Mouse (Mus musculus) midbrain, embryonic 11.5 days (tissue): Measurements from ENCODE around the gene Fdx1. TPM values are rescaled to one million over a fixed set of nuclear protein-coding genes. Genes with fewer than 3 reads are reported as not detected.
A peak's percentile ranks its signal among the peaks of the same experiment; 100 is the strongest.

ENCODE experiments used
- ATAC-seq: fragments of 200-750 bp; cut with Nextera tagmentation; 2 replicates; pipeline ENCODE4 v1.8.0; 2017; ENCODE audit warnings: moderate TSS enrichment, moderate library complexity; ENCODE audit not compliant: low FRiP score
- DNase-seq: peaks from one replicate; pipeline ENCODE4 v3.0.0; 2015; ENCODE audit warnings: low spot score; ENCODE audit errors: missing footprints
- H3K27ac ChIP-seq: fragments of 300-500 bp; sonication (generic); 2 replicates; pipeline ENCODE4 v1.5.1; 2014; ENCODE audit warnings: low read depth, low read length
- H3K27me3 ChIP-seq: fragments of 300-500 bp; sonication (generic); 2 replicates; pipeline ENCODE4 v1.6.1; 2014; ENCODE audit warnings: mild to moderate bottlenecking, low read length, moderate library complexity, mixed read lengths; ENCODE audit not compliant: control insufficient read depth, insufficient read depth
- H3K36me3 ChIP-seq: fragments of 300-500 bp; sonication (generic); 2 replicates; pipeline ENCODE4 v1.6.1; 2014; ENCODE audit warnings: mild to moderate bottlenecking, low read length, moderate library complexity, mixed read lengths; ENCODE audit not compliant: control insufficient read depth, insufficient read depth
- H3K4me1 ChIP-seq: fragments of 300-500 bp; sonication (generic); 2 replicates; pipeline ENCODE4 v1.6.1; 2014; ENCODE audit warnings: low read length; ENCODE audit not compliant: control insufficient read depth, insufficient read depth
- H3K4me2 ChIP-seq: fragments of 300-500 bp; sonication (generic); 2 replicates; pipeline ENCODE4 v1.6.1; 2014; ENCODE audit warnings: mild to moderate bottlenecking, moderate library complexity
- H3K4me3 ChIP-seq: fragments of 300-500 bp; sonication (generic); 2 replicates; pipeline ENCODE4 v1.5.1; 2014; ENCODE audit warnings: low read depth, low read length
- H3K9ac ChIP-seq: fragments of 300-500 bp; sonication (generic); 2 replicates; pipeline ENCODE4 v1.6.1; 2014; ENCODE audit warnings: low read length
- H3K9me3 ChIP-seq: fragments of 300-500 bp; sonication (generic); 2 replicates; pipeline ENCODE4 v1.6.1; 2016; ENCODE audit warnings: low read length; ENCODE audit not compliant: control insufficient read depth
- WGBS: fragments of 180-500 bp; shearing (Covaris S2); extraction: QIAGEN DNeasy Blood & Tissue Kit; methylation state at CpG from one replicate; pipeline ENCODE4 v1.1.7; 2014; 5-methylcytosine and 5-hydroxymethylcytosine counted together
- polyA plus RNA-seq: library from polyadenylated mRNA; unstranded; fragments of >200 nt; fragmentation: Nextera tagmentation; extraction: Ambion mirVana; gene quantifications from 2 replicates; pipeline ENCODE4 v1.2.1, GENCODE M21; 2014

Gene Fdx1
- polyA plus RNA-seq: 46.7 and 51.6 TPM in 2 replicates

DNA sequence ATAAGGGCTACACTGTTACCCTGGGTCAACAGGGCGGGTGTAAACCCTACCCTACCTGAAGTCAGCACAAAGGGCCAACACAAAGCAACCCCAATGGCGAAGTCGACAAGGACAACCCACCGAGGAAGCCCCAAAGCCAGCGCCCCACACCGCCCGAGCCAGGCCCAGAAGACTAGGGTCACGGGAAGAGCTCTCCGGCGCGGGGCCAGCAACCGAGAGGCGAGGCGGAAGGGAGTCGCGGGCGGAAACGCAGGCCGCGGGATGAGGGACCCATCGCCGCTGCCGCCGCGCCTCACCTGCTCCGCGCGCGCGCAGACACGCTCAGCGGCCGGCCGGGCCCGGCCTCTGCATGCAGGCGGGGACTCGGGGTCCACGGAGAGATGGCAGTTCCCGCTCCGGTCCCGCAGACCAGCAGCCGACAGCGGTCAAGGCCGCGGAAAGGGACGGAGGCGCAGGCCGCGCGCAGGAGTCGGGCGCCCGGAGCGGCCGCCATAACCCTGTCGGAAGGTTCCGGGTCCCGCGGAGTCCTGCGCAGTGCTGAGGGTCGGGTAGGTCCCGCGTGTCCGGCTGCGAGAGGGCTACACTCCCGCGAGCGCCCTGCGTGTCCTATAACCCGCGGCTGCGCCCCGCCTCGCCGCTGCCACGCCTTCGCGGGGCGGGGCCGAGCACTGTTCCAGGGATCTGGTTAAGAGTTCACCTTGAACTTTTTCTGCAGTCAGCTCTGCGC lies at the start of gene Fdx1:
Gene Fdx1, minus strand, starts transcription at position 582 of the 727 bp plus-strand sequence.
- Histone ChIP-seq H3K4me3 (peak within 1 kb of the TSS; percentile 85), H3K27me3 (no peaks in the 10 kb centered on the region), H3K4me2 (peak within 1 kb of the TSS; percentile 69), H3K27ac (no peak within 1 kb of the TSS), H3K36me3 (no peaks in the 10 kb centered on the region), H3K4me1 (peaks cover 7% of the 10 kb centered on the region; the same call in 1 of the 2 replicates), H3K9ac (peak within 1 kb of the TSS; percentile 78), H3K9me3 (no peaks in the 10 kb centered on the region)
- DNase-seq (peak; percentile 97), ATAC-seq (peak; percentile 93)
- WGBS: under 1% methylated on average over 81 of the region's 81 CpGs

DNA sequence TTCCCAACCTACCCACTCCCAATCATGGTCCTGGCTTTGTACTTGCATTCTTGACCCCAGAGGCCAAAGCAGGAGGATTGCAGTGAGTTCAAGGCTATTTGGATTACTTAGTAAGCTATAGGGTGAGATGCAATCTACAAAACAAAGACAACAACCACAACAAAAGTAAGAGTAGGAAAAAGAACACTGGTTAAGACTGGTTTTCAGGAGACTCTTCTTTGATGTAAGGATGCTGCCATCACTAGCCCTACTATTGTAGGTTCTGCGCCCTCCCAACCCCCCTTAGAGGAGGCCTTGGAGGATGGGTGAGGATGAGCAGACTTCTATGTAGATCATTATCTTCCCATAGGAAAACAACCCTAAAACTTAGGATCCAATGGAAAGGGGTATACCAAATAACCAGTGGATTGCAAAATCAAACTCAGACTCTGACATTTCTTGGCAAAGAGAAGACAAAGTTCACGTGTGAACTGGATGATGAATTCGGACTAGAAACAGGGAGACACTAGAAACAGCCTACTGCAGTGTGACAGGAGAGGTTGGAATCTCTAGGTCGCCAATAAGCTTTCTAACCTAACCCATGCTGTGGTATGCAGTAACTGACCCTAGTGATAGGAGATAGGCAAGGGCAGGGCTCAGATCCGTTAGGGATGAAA lies 49.6 kb upstream of the Fdx1 start:
- H3K9ac ChIP-seq: no peak overlapping the region
- H3K4me3 ChIP-seq: no peak overlapping the region
- 86% methylated on average over 5 of the region's 5 CpGs for WGBS
- H3K4me1 ChIP-seq: no peaks in the 10 kb centered on the region
- H3K27me3 ChIP-seq: no peaks in the 10 kb centered on the region
- no peak overlapping the region for H3K27ac ChIP-seq
- no peak overlapping the region for H3K4me2 ChIP-seq
- H3K9me3 ChIP-seq: no peaks in the 10 kb centered on the region
- ATAC-seq (no peak), DNase-seq (no peak)
- no peaks in the 10 kb centered on the region for H3K36me3 ChIP-seq

DNA sequence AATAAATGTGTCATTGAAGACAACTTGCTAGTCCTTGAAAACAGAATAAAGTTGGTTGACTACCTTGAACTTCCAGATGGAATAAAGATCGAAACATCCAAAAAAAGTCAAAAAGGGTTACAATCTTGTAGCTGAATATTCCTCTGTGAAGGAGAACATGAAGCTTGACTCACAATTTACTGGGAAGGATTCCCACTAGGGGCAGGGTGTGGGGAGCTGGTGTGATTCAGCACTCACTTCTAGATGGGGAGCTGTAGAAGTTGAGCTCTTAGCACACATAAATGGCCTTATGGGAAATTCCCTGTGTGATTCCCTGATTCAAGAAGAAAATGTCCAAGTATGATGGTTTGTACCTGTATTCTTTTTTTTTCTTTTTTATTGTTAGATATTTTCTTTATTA lies 49.0 kb upstream of the Fdx1 start:
- Histone ChIP-seq H3K27me3 (no peaks in the 10 kb centered on the region), H3K4me2 (no peak overlapping the region), H3K27ac (no peak overlapping the region), H3K4me1 (no peaks in the 10 kb centered on the region), H3K4me3 (no peak overlapping the region), H3K9ac (no peak overlapping the region), H3K9me3 (no peaks in the 10 kb centered on the region), H3K36me3 (no peaks in the 10 kb centered on the region)
- WGBS: 90% methylated on average over 1 of the region's 1 CpGs
- DNase-seq: no peak
- no peak for ATAC-seq

DNA sequence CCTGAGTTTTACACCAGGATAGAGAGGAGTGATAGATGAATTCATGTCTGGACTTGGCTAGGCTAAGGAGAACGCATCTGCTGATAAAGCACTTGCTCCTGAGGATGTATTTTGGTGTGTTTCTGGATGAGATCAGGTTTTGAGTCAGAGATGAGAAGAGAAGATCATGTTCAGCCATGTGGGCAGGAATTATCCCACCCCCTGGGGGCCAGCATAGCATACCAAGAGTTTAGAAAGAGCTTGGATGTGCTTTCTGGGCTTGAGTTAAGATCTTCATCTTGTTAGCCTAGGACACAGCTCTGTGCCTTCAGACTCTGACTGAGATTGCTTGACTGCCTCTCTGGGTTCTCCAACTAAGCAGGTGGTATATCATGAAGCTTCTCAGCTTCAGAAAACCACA lies 45.2 kb upstream of the Fdx1 start:
- no peak for ATAC-seq
- H3K27ac ChIP-seq: no peak overlapping the region
- 90% methylated on average over 1 of the region's 1 CpGs for WGBS
- H3K4me1 ChIP-seq: no peaks in the 10 kb centered on the region
- no peaks in the 10 kb centered on the region for H3K9me3 ChIP-seq
- no peak overlapping the region for H3K4me3 ChIP-seq
- H3K27me3 ChIP-seq: no peaks in the 10 kb centered on the region
- no peak overlapping the region for H3K9ac ChIP-seq
- no peak overlapping the region for H3K4me2 ChIP-seq
- DNase-seq: no peak
- H3K36me3 ChIP-seq: no peaks in the 10 kb centered on the region

DNA sequence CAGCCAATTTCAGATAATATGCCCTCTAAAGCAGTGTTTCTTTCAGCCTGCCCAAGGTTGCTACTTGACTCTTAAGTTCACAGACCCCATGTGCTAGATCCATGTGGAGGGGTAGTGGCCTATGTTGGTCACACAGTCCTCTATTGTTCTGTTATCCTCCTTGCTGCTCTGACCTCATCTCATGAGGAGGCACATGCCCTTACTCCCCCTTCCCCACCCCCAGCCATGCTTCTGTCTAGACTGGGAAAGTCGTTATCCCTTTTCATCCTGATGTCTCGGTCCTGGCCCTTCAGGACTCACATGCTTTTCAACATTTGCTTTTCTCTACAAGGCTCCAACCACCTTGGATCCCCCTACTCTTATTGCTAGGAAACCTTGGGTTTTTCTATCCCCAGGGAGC lies 44.0 kb upstream of the Fdx1 start:
- no peak overlapping the region for H3K9ac ChIP-seq
- no peak overlapping the region for H3K4me3 ChIP-seq
- no peaks in the 10 kb centered on the region for H3K36me3 ChIP-seq
- no peak overlapping the region for H3K4me2 ChIP-seq
- no peaks in the 10 kb centered on the region for H3K9me3 ChIP-seq
- no peaks in the 10 kb centered on the region for H3K4me1 ChIP-seq
- 60% methylated on average over 2 of the region's 2 CpGs for WGBS
- no peaks in the 10 kb centered on the region for H3K27me3 ChIP-seq
- no peak for DNase-seq
- ATAC-seq: no peak
- no peak overlapping the region for H3K27ac ChIP-seq

DNA sequence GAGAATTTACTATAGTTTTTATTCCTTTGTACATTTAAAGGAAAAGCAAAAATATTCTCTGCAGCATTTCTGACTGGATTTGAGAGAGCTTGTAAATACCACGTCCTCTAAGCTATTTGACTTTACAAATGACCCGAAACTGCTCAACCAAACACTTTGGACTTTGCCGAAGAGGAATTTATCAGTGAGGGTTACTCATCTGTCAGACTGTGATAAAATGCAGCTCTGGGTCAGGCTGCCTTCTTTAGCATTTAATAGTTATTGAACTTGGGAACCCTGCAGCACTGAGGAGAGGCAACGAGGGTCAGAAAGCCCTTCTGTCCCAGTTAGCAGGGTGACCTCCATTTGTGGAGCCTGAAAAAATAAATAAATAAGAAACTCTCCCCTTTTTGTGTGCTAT lies 40.1 kb upstream of the Fdx1 start:
- DNase-seq (no peak), ATAC-seq (no peak)
- 85% methylated on average over 4 of the region's 4 CpGs for WGBS
- no peak overlapping the region for H3K4me3 ChIP-seq
- no peaks in the 10 kb centered on the region for H3K36me3 ChIP-seq
- H3K27ac ChIP-seq: no peak overlapping the region
- no peak overlapping the region for H3K9ac ChIP-seq
- H3K9me3 ChIP-seq: peaks cover 2% of the 10 kb centered on the region; the same call in 1 of the 2 replicates
- H3K27me3 ChIP-seq: no peaks in the 10 kb centered on the region
- H3K4me1 ChIP-seq: no peaks in the 10 kb centered on the region
- H3K4me2 ChIP-seq: no peak overlapping the region

DNA sequence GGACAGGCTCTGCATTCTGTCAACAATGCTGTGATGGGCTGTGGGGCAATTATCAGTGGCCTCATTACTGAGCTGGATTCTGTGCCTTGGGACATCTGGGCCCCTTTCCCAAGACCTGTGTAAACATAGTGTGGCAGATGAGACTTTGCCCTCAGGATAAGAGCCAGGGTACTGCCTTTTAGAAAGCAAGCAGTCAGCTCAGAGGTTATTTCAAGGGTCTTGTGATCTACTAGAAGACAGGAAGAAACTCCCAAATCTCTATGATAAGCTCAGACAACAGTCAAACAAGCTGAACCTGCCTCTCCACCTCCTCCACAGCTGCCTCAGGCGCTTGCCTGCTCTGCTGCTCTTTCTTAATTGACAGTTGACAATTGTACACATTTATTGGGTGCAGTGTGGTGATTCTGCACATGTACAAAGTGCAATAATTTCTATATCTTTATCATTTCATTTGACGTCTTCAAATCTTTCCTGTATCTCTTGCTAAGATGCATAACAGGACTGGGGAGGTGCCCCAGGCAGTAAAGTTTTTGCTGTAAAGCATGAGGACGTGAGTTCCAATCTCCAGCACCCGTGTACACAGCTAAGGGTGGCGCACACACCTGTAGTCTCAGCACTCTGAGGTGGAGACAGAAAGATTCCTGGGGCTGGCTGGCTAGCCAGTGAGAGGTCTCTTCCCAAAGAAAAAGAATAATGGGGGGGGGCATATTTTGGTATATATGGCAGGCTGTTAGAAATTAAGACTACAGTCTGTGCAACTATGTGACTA lies 32.2 kb upstream of the Fdx1 start:
- Histone ChIP-seq H3K9ac (no peak overlapping the region), H3K9me3 (peaks cover 2% of the 10 kb centered on the region; the same call in 1 of the 2 replicates), H3K4me3 (no peak overlapping the region), H3K4me1 (no peaks in the 10 kb centered on the region), H3K36me3 (no peaks in the 10 kb centered on the region), H3K27me3 (no peaks in the 10 kb centered on the region), H3K4me2 (no peak overlapping the region), H3K27ac (no peak overlapping the region)
- WGBS: 86% methylated on average over 5 of the region's 5 CpGs
- no peak for DNase-seq
- ATAC-seq: no peak

DNA sequence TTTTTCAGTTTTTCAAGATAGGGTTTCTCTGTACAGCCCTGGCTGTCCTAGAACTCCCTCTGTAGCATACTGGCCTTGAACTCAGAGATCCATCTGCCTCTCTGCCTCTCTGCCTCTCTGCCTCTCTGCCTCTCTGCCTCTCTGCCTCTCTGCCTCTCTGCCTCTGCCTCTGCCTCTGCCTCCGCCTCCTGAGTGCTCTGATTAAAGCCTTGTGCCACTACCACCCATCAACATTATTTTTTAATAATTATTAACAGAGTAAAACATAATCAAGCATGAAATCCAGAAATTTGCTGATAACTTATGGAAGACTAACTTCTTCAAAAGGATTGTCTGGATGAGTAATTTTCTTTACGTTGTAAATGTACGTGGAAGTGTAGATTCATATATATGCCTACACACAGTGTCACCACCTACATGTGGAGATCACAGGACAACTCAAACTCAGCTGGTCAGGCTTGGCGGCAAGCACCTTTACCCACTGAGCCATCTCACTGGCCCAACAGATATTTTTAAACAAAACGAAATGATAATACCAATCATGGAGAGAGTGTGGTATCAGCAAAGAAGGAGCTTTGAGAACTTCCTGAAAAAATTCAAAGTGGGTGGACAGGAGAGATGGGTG lies 31.4 kb upstream of the Fdx1 start:
- Histone ChIP-seq H3K9ac (no peak overlapping the region), H3K4me2 (no peak overlapping the region), H3K4me1 (no peaks in the 10 kb centered on the region), H3K27ac (no peak overlapping the region), H3K4me3 (no peak overlapping the region), H3K9me3 (peaks cover 2% of the 10 kb centered on the region; the same call in 1 of the 2 replicates), H3K36me3 (no peaks in the 10 kb centered on the region), H3K27me3 (no peaks in the 10 kb centered on the region)
- 90% methylated on average over 5 of the region's 5 CpGs for WGBS
- ATAC-seq (no peak), DNase-seq (no peak)
